Mouse (Mus musculus) left cerebral cortex, postnatal 10 days (tissue): ENCODE measurements around the gene Itgam. TPM values are rescaled to one million over a fixed set of nuclear protein-coding genes. Genes with fewer than 3 reads are reported as not detected.

Source experiments
- DNase-seq, 2 experiments: peaks; one replicate each; pipeline ENCODE4 v3.0.0; 2021 to 2022; ENCODE audit warnings: low spot score in 2 of 2, mixed read lengths in 1 of 2; ENCODE audit errors: extremely low spot score in 1 of 2
- intact Hi-C: fragments of 180-260 bp; cut with DNase I; formaldehyde crosslinking; loops from one replicate; pipeline ENCODE4 v1.15.1; 2025
- total RNA-seq, 2 experiments: library from RNA; stranded (reverse); gene quantifications; 2 replicates each; pipeline ENCODE4 v1.2.3; 2021

Itgam gene
- total RNA-seq, 2 experiments from 2014 or later = 8.5 to 8.7 TPM

- intact Hi-C loops = no loop called here
- DNase-seq = no peak
Observed at GRCm38 (mm10) chr7:128050739-128051138, 11.7 kb upstream of the Itgam start.

- peak; percentile 2 to 25 for DNase-seq
- intact Hi-C loops = no loop called here
Observed at GRCm38 (mm10) chr7:128053061-128053460, 9.4 kb upstream of the Itgam start.

GRCm38 (mm10) chr7:128056917-128057444 is 5.5 kb upstream of the Itgam start:
- intact Hi-C loops = no loop called here

GRCm38 (mm10) chr7:128057860-128058259 is 4.6 kb upstream of the Itgam start:
- intact Hi-C loops = no loop called here

More at GRCm38 (mm10) chr7:128056917-128057444, 5.5 kb upstream of the Itgam start:
- no peak for DNase-seq

GRCm38 (mm10) chr7:128058576-128058975 is 3.9 kb upstream of the Itgam start:
- intact Hi-C loops = no loop called here

More at GRCm38 (mm10) chr7:128057860-128058259, 4.6 kb upstream of the Itgam start:
- DNase-seq = no peak

GRCm38 (mm10) chr7:128059091-128059490 is 3.3 kb upstream of the Itgam start:
- DNase-seq = no peak
- intact Hi-C loops = no loop called here

More at GRCm38 (mm10) chr7:128058576-128058975, 3.9 kb upstream of the Itgam start:
- DNase-seq = no peak

GRCm38 (mm10) chr7:128063211-128063781 is 856 bp downstream of the Itgam start:
- intact Hi-C loops = no loop called here
- DNase-seq = no peak

- intact Hi-C loops = no loop called here
- DNase-seq = no peak
Observed at GRCm38 (mm10) chr7:128065547-128065946, 3.1 kb downstream of the Itgam start.

- no peak for DNase-seq
- intact Hi-C loops = no loop called here
Observed at GRCm38 (mm10) chr7:128067847-128068246, 5.4 kb downstream of the Itgam start.

- intact Hi-C loops = no loop called here
- DNase-seq = no peak
Observed at GRCm38 (mm10) chr7:128069844-128070243, 7.4 kb downstream of the Itgam start.

- intact Hi-C loops = no loop called here
Observed at GRCm38 (mm10) chr7:128071816-128072215, 9.4 kb downstream of the Itgam start.

GRCm38 (mm10) chr7:128080012-128080411 is 17.6 kb downstream of the Itgam start:
- intact Hi-C loops = no loop called here

More at GRCm38 (mm10) chr7:128071816-128072215, 9.4 kb downstream of the Itgam start:
- no peak for DNase-seq

GRCm38 (mm10) chr7:128089141-128089540 is 26.7 kb downstream of the Itgam start:
- no peak for DNase-seq
- intact Hi-C loops = no loop called here

More at GRCm38 (mm10) chr7:128080012-128080411, 17.6 kb downstream of the Itgam start:
- no peak for DNase-seq

- no peak for DNase-seq
- intact Hi-C loops = no loop called here
Observed at GRCm38 (mm10) chr7:128098135-128098534, 35.7 kb downstream of the Itgam start.

- intact Hi-C loops = no loop called here
- no peak for DNase-seq
Observed at GRCm38 (mm10) chr7:128100742-128101357, 38.4 kb downstream of the Itgam start.

- DNase-seq = peak; percentile 45 to 48
- intact Hi-C loops = loop anchor here (2.0 kb wide), 1 partner anchor 104 kb away; no protein-coding TSS in a partner anchor
Observed at GRCm38 (mm10) chr7:128105246-128105645, 42.8 kb downstream of the Itgam start.

GRCm38 (mm10) chr7:128107462-128107861 is 45.0 kb downstream of the Itgam start:
- DNase-seq = no peak
- intact Hi-C loops = no loop called here

GRCm38 (mm10) chr7:128110314-128110713 is 47.9 kb downstream of the Itgam start:
- no peak for DNase-seq
- intact Hi-C loops = no loop called here

- intact Hi-C loops = no loop called here
- DNase-seq = no peak
Observed at GRCm38 (mm10) chr7:128112131-128112530, 49.7 kb downstream of the Itgam start.
